Mouse (Mus musculus): Measurements from ENCODE around the gene Taldo1. TPM values are rescaled to one million over a fixed set of nuclear protein-coding genes. Genes with fewer than 3 reads are reported as not detected.

Taldo1 gene
- polyA plus RNA-seq, 1 experiment from 2014 or later = 415 TPM

GRCm38 (mm10) chr7:141363752-141364125 is 28.3 kb upstream of the Taldo1 start:
- Histone ChIP-seq H3K9me3 (replicated peaks) (no peaks in the 10 kb centered on the region), H3K4me3 (replicated peaks) (no peak overlapping the region), H3K36me3 (replicated peaks) (no peaks in the 10 kb centered on the region), H3K27me3 (peaks cover 23% of the 10 kb centered on the region), H3K4me2 (peak overlapping the region; percentile 62), H3K9ac (peak overlapping the region; percentile 31), H3K4me1 (replicated peaks) (peaks cover 39% of the 10 kb centered on the region), H3K27ac (replicated peaks) (peak overlapping the region; percentile 93)
- WGBS (ENCODE audit: insufficient replicate concordance) = 45% methylated on average over 2 of the region's 2 CpGs
- peak; percentile 47 for ATAC-seq (ENCODE audit: insufficient read depth)

- Histone ChIP-seq H3K27me3 (peaks cover 18% of the 10 kb centered on the region), H3K9me3 (replicated peaks) (no peaks in the 10 kb centered on the region), H3K4me3 (replicated peaks) (0 out of 2 replicates have a peak overlapping the region, but pooled peaks have one; percentile 4), H3K27ac (replicated peaks) (peak overlapping the region; percentile 93), H3K4me1 (replicated peaks) (peaks cover 42% of the 10 kb centered on the region), H3K36me3 (replicated peaks) (no peaks in the 10 kb centered on the region), H3K9ac (peak overlapping the region; percentile 13; the same call in 1 of the 2 replicates), H3K4me2 (peak overlapping the region; percentile 62)
- peak; percentile 93 for ATAC-seq (ENCODE audit: insufficient read depth)
- 37% methylated on average over 5 of the region's 5 CpGs for WGBS (ENCODE audit: insufficient replicate concordance)
These were observed 27.5 kb upstream of the Taldo1 start for GRCm38 (mm10) chr7:141364349-141365048.

DNA sequence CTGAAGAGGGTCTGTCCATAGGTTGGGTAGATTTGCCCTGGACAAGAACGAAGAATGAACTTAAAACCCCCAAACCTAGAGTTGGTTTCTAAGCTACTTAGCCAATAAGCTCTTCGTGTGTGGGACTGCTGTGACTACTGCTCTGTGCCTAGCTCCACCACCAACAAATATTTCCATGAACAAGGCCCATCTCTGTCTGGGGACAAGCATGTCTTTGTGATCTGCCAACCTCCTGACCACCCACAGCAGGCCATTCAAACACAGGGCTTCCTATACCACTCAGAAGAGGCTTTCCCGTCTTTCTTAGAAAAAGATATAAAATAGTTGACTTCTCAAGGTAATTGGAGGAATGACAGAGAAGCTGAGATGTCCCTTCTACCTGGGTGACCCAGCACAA is 27.0 kb upstream of the Taldo1 start:
- Histone ChIP-seq H3K36me3 (replicated peaks) (no peaks in the 10 kb centered on the region), H3K9ac (peak overlapping the region; percentile 13; the same call in 1 of the 2 replicates), H3K27me3 (peaks cover 17% of the 10 kb centered on the region), H3K9me3 (replicated peaks) (no peaks in the 10 kb centered on the region), H3K27ac (replicated peaks) (peak overlapping the region; percentile 93), H3K4me2 (peak overlapping the region; percentile 62), H3K4me3 (replicated peaks) (no peak overlapping the region), H3K4me1 (replicated peaks) (peaks cover 45% of the 10 kb centered on the region)
- WGBS (ENCODE audit: insufficient replicate concordance) = 50% methylated on average over 3 of the region's 3 CpGs
- no peak for ATAC-seq (ENCODE audit: insufficient read depth)

GRCm38 (mm10) chr7:141367358-141367757 is 24.6 kb upstream of the Taldo1 start:
- no peak for ATAC-seq (ENCODE audit: insufficient read depth)
- Histone ChIP-seq H3K9me3 (replicated peaks) (no peaks in the 10 kb centered on the region), H3K27me3 (no peaks in the 10 kb centered on the region), H3K9ac (no peak overlapping the region), H3K36me3 (replicated peaks) (no peaks in the 10 kb centered on the region), H3K4me2 (no peak overlapping the region), H3K4me3 (replicated peaks) (no peak overlapping the region), H3K4me1 (replicated peaks) (peaks cover 54% of the 10 kb centered on the region), H3K27ac (replicated peaks) (no peak overlapping the region)
- WGBS (ENCODE audit: insufficient replicate concordance) = 73% methylated on average over 4 of the region's 4 CpGs

DNA sequence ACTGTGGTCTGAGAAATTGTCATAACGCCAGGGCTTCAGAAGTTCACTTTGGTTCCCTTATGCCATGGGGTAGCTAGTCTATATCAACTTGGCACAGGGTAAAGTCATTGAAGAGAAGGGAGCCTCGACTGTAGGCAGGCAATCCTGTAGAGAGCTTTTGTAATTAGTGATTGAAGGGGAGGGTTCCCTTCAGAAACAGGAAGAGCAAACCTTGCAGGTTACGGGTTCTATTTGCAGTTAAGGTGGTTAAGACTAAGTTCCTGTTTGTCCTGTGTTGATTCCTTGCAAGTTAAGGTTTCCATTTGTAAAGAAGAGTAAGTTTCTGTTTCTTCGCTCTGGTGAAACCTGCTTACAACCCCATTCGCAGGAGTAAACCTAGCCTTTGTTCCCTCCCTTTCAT is 22.1 kb upstream of the Taldo1 start:
- Histone ChIP-seq H3K27ac (replicated peaks) (peak overlapping the region; percentile 36), H3K4me2 (no peak overlapping the region), H3K27me3 (no peaks in the 10 kb centered on the region), H3K9me3 (replicated peaks) (no peaks in the 10 kb centered on the region), H3K36me3 (replicated peaks) (no peaks in the 10 kb centered on the region), H3K4me3 (replicated peaks) (no peak overlapping the region), H3K4me1 (replicated peaks) (peaks cover 45% of the 10 kb centered on the region), H3K9ac (no peak overlapping the region)
- WGBS (ENCODE audit: insufficient replicate concordance) = 37% methylated on average over 5 of the region's 5 CpGs
- no peak for ATAC-seq (ENCODE audit: insufficient read depth)

- WGBS (ENCODE audit: insufficient replicate concordance) = 48% methylated on average over 6 of the region's 6 CpGs
- H3K27ac ChIP-seq (replicated peaks) = peak overlapping the region; percentile 29
- H3K27me3 ChIP-seq = no peaks in the 10 kb centered on the region
- H3K4me3 ChIP-seq (replicated peaks) = no peak overlapping the region
- peaks cover 32% of the 10 kb centered on the region for H3K4me1 ChIP-seq (replicated peaks)
- H3K4me2 ChIP-seq = no peak overlapping the region
- ATAC-seq (ENCODE audit: insufficient read depth) = no peak
- H3K9me3 ChIP-seq (replicated peaks) = no peaks in the 10 kb centered on the region
- no peaks in the 10 kb centered on the region for H3K36me3 ChIP-seq (replicated peaks)
- H3K9ac ChIP-seq = no peak overlapping the region
These were observed 19.9 kb upstream of the Taldo1 start for GRCm38 (mm10) chr7:141371942-141372595.

DNA sequence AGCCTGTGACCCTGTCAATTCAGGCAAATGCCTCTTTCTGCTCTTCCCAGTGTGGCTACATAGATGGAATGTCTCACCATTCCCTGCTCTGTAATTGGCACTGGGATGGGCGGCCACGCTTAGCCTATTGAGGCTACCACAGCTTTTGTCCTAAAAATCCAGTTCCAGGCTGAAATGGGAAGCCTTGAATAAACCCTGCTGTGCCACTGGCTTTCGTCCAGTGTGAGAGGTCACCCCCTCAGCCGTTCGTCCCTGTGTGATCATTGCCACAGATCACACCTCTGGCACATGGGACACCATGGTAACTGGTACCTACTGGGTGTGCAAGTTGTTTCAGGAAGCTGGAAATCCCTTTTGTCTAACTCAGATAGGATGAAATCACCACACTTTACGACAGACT is 18.4 kb upstream of the Taldo1 start:
- H3K4me3 ChIP-seq (replicated peaks) = no peak overlapping the region
- H3K36me3 ChIP-seq (replicated peaks) = no peaks in the 10 kb centered on the region
- ATAC-seq (ENCODE audit: insufficient read depth) = no peak
- H3K27me3 ChIP-seq = no peaks in the 10 kb centered on the region
- no peak overlapping the region for H3K9ac ChIP-seq
- peaks cover 32% of the 10 kb centered on the region for H3K4me1 ChIP-seq (replicated peaks)
- H3K27ac ChIP-seq (replicated peaks) = 0 out of 2 replicates have a peak overlapping the region, but pooled peaks have one; percentile 14
- H3K9me3 ChIP-seq (replicated peaks) = no peaks in the 10 kb centered on the region
- WGBS (ENCODE audit: insufficient replicate concordance) = 64% methylated on average over 6 of the region's 6 CpGs
- H3K4me2 ChIP-seq = no peak overlapping the region

DNA sequence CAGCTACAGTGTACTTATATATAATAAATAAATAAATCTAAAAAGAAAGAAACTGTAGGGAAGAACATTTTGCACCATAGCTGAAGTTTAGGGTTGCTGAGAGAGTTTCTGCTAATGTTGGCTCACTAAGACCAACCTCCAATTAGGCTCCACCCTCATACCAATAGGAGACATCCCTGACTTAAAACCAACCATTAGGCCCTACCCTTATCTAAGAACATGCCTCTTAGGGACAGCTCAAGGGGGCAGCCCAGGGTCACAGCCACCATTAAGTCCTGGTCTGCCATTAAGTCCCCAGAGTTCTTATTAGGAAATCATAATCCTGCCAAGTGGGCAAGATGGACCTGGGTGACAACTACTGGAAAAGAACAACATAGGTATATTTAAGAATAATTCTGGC is 17.6 kb upstream of the Taldo1 start:
- Histone ChIP-seq H3K4me3 (replicated peaks) (no peak overlapping the region), H3K27me3 (no peaks in the 10 kb centered on the region), H3K9ac (no peak overlapping the region), H3K27ac (replicated peaks) (no peak overlapping the region), H3K36me3 (replicated peaks) (no peaks in the 10 kb centered on the region), H3K4me1 (replicated peaks) (peaks cover 35% of the 10 kb centered on the region), H3K4me2 (no peak overlapping the region), H3K9me3 (replicated peaks) (no peaks in the 10 kb centered on the region)
- no peak; the same call in 1 of the 2 replicates for ATAC-seq (ENCODE audit: insufficient read depth)

GRCm38 (mm10) chr7:141379584-141379983 is 12.4 kb upstream of the Taldo1 start:
- ATAC-seq (ENCODE audit: insufficient read depth) = peak; percentile 37; the same call in 1 of the 2 replicates
- H3K4me2 ChIP-seq = no peak overlapping the region
- no peaks in the 10 kb centered on the region for H3K9me3 ChIP-seq (replicated peaks)
- H3K9ac ChIP-seq = no peak overlapping the region
- H3K27ac ChIP-seq (replicated peaks) = peak overlapping the region; percentile 49; the same call in 1 of the 2 replicates
- WGBS (ENCODE audit: insufficient replicate concordance) = 38% methylated on average over 4 of the region's 4 CpGs
- H3K4me3 ChIP-seq (replicated peaks) = no peak overlapping the region
- H3K27me3 ChIP-seq = no peaks in the 10 kb centered on the region
- peaks cover 35% of the 10 kb centered on the region for H3K4me1 ChIP-seq (replicated peaks)
- H3K36me3 ChIP-seq (replicated peaks) = no peaks in the 10 kb centered on the region

GRCm38 (mm10) chr7:141381068-141381835 is 10.7 kb upstream of the Taldo1 start:
- Histone ChIP-seq H3K27ac (replicated peaks) (peak overlapping the region; percentile 54), H3K4me3 (replicated peaks) (no peak overlapping the region), H3K9ac (no peak overlapping the region), H3K4me1 (replicated peaks) (peaks cover 35% of the 10 kb centered on the region), H3K9me3 (replicated peaks) (no peaks in the 10 kb centered on the region), H3K4me2 (no peak overlapping the region), H3K27me3 (no peaks in the 10 kb centered on the region), H3K36me3 (replicated peaks) (no peaks in the 10 kb centered on the region)
- 55% methylated on average over 4 of the region's 4 CpGs for WGBS (ENCODE audit: insufficient replicate concordance)
- no peak for ATAC-seq (ENCODE audit: insufficient read depth)

All from liver, embryonic 15.5 days (tissue).